Comparison of ENCODE assay signal across 21 mouse cellular contexts in the genomic region with DNA sequence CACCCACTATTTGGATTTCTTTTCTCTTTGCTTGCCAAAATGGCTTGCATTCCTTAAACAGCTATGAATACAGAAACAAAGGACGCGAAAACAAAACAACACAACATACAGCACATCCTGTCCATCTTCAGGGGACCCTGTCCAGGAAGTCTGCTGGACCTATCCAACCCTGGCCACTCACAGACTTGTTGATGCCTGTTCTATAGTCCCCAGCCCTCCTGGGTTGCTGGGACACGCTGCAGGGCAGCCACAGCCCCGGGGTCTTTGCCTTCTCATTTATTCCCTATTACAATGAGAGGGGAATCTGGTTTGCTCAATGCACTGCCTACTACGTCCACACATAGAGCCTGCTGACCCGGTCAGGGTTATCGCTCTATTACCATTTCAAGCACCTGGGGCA.
DNase-seq lines count a peak whose midpoint lies in the region; ATAC-seq and TF ChIP-seq lines count a peak whose summit lies in the region.
"Had no signal": no experiment of that assay in that cellular context is flagged by ENCODE, and none has a peak within 500 bp of the region (broad histone marks: within the 10 kb centered on the region; RNA-seq: fewer than 3 reads in every experiment).

No protein-coding gene starts in this region.

- no peak overlapping the region for H3K9ac ChIP-seq in forebrain, embryonic 12.5 days
- H3K9ac ChIP-seq in forebrain, postnatal 0 days: no peak overlapping the region
- no peak overlapping the region for H3K9ac ChIP-seq in lung, postnatal 0 days (replicated peaks; ENCODE audit: low read depth)
- no peak overlapping the region for H3K9ac ChIP-seq in midbrain, embryonic 11.5 days (ENCODE audit: low read length)
- no peak overlapping the region for H3K9ac ChIP-seq in neural tube, embryonic 13.5 days
- H3K9ac ChIP-seq: embryonic facial prominence, embryonic 15.5 days; limb, embryonic 12.5 days; liver, postnatal 0 days; stomach, embryonic 15.5 days had no signal

- H3K9me3 ChIP-seq in forebrain, embryonic 12.5 days: no peaks in the 10 kb centered on the region
- H3K9me3 ChIP-seq in forebrain, postnatal 0 days (ENCODE audit: low read length): no peaks in the 10 kb centered on the region
- H3K9me3 ChIP-seq in lung, postnatal 0 days (ENCODE audit: low read length): no peaks in the 10 kb centered on the region
- no peaks in the 10 kb centered on the region for H3K9me3 ChIP-seq in midbrain, embryonic 11.5 days (ENCODE audit: control insufficient read depth, low read length)
- no peaks in the 10 kb centered on the region for H3K9me3 ChIP-seq in neural tube, embryonic 13.5 days
- H3K9me3 ChIP-seq: embryonic facial prominence, embryonic 15.5 days; limb, embryonic 12.5 days; stomach, embryonic 15.5 days had no signal

- H3K4me3 ChIP-seq in forebrain, embryonic 12.5 days (replicated peaks): no peak overlapping the region
- H3K4me3 ChIP-seq in forebrain, postnatal 0 days (ENCODE audit: low read depth, low read length): no peak overlapping the region
- no peak overlapping the region for H3K4me3 ChIP-seq in lung, postnatal 0 days (ENCODE audit: low read depth, low read length)
- H3K4me3 ChIP-seq in lung, adult 2 months (replicated peaks; ENCODE audit: extremely low read depth, low read depth, low read length): no peak overlapping the region
- no peak overlapping the region for H3K4me3 ChIP-seq in midbrain, embryonic 11.5 days (ENCODE audit: low read depth, low read length)
- no peak overlapping the region for H3K4me3 ChIP-seq in neural tube, embryonic 13.5 days
- H3K4me3 ChIP-seq: embryonic facial prominence, embryonic 15.5 days; gastrocnemius, adult 2 months; layer of hippocampus, adult 2 months; limb, embryonic 12.5 days; stomach, embryonic 15.5 days had no signal

- no peak for ATAC-seq in forebrain, embryonic 12.5 days (ENCODE audit: low FRiP score)
- ATAC-seq in forebrain, postnatal 0 days: no peak
- peak; percentile 17; the same call in 1 of the 2 replicates for ATAC-seq in lung, postnatal 0 days
- ATAC-seq in midbrain, embryonic 11.5 days (ENCODE audit: low FRiP score): 0 out of 2 replicates have a peak, but pooled peaks have one; percentile 12
- no peak for ATAC-seq in neural tube, embryonic 13.5 days (ENCODE audit: low read depth)
- ATAC-seq: CD4-positive, CD25-positive, alpha-beta regulatory T cell, adult 4 months; liver, postnatal 0 days had no signal

- peaks cover 22% of the 10 kb centered on the region for H3K27me3 ChIP-seq in forebrain, embryonic 12.5 days
- no peaks in the 10 kb centered on the region for H3K27me3 ChIP-seq in forebrain, postnatal 0 days (ENCODE audit: insufficient read depth, low read length)
- H3K27me3 ChIP-seq in lung, postnatal 0 days (replicated peaks; ENCODE audit: insufficient read depth, low read length): no peaks in the 10 kb centered on the region
- H3K27me3 ChIP-seq in midbrain, embryonic 11.5 days (ENCODE audit: control insufficient read depth, insufficient read depth, low read length): peaks cover 9% of the 10 kb centered on the region; the same call in 1 of the 2 replicates
- peaks cover 6% of the 10 kb centered on the region for H3K27me3 ChIP-seq in neural tube, embryonic 13.5 days

- TF ChIP-seq EP300 in lung, postnatal 0 days (IDR thresholded peaks at IDR 0.05): no peak

- no peak for TF ChIP-seq CTCF in forebrain, postnatal 0 days (IDR thresholded peaks at IDR 0.05; ENCODE audit: low read depth)
- TF ChIP-seq CTCF in lung, postnatal 0 days (IDR thresholded peaks at IDR 0.05): no peak
- TF ChIP-seq CTCF in lung, adult 2 months (IDR thresholded peaks at IDR 0.05; ENCODE audit: insufficient read depth, low read length): no peak

- no peak for TF ChIP-seq POLR2A in lung, adult 2 months (IDR thresholded peaks at IDR 0.05; ENCODE audit: borderline replicate concordance, extremely low read depth, low read depth, low read length)

- DNase-seq in forebrain, postnatal 0 days: no peak
- DNase-seq in lung, postnatal 0 days (ENCODE audit: low spot score): no peak
- DNase-seq in lung, adult 2 months: no peak
- no peak for DNase-seq in midbrain, embryonic 11.5 days (ENCODE audit: low spot score, missing footprints)
- DNase-seq in ovary, postnatal 14 days (ENCODE audit: low spot score): no peak
- DNase-seq in adrenal gland, adult (ENCODE audit: inconsistent age in 2 of 2, low spot score in 1 of 2): no peak
- DNase-seq: cerebellum, adult 9-11 months; gastrocnemius, adult 2 months; kidney, adult 11 months; liver, postnatal 0 days; lung, postnatal 14 days; thymus, postnatal 25 days had no signal

- 58% methylated on average over 7 of the region's 7 CpGs for WGBS in forebrain, embryonic 12.5 days
- WGBS in forebrain, postnatal 0 days: 50% methylated on average over 7 of the region's 7 CpGs
- 54% methylated on average over 7 of the region's 7 CpGs for WGBS in lung, postnatal 0 days
- 49% methylated on average over 7 of the region's 7 CpGs for WGBS in lung, adult 2 months
- WGBS in midbrain, embryonic 11.5 days: 33% methylated on average over 7 of the region's 7 CpGs
- 20% methylated on average over 7 of the region's 7 CpGs for WGBS in neural tube, embryonic 13.5 days

- H3K36me3 ChIP-seq in forebrain, embryonic 12.5 days (replicated peaks): no peaks in the 10 kb centered on the region
- H3K36me3 ChIP-seq in forebrain, postnatal 0 days (ENCODE audit: insufficient read depth): no peaks in the 10 kb centered on the region
- H3K36me3 ChIP-seq in lung, postnatal 0 days (ENCODE audit: insufficient read depth, low read length): no peaks in the 10 kb centered on the region
- no peaks in the 10 kb centered on the region for H3K36me3 ChIP-seq in midbrain, embryonic 11.5 days (ENCODE audit: control insufficient read depth, insufficient read depth, low read length)
- H3K36me3 ChIP-seq in neural tube, embryonic 13.5 days: no peaks in the 10 kb centered on the region
- H3K36me3 ChIP-seq: embryonic facial prominence, embryonic 15.5 days; limb, embryonic 12.5 days; stomach, embryonic 15.5 days had no signal

- H3K4me1 ChIP-seq in forebrain, embryonic 12.5 days: peaks cover 61% of the 10 kb centered on the region
- H3K4me1 ChIP-seq in forebrain, postnatal 0 days (ENCODE audit: insufficient read depth): peaks cover 11% of the 10 kb centered on the region; the same call in 1 of the 2 replicates
- no peaks in the 10 kb centered on the region for H3K4me1 ChIP-seq in lung, postnatal 0 days (ENCODE audit: insufficient read depth, low read depth, low read length)
- H3K4me1 ChIP-seq in lung, adult 2 months (ENCODE audit: control insufficient read depth, insufficient read depth, low read length): no peaks in the 10 kb centered on the region
- H3K4me1 ChIP-seq in midbrain, embryonic 11.5 days (ENCODE audit: control insufficient read depth, insufficient read depth, low read length): peaks cover 28% of the 10 kb centered on the region
- peaks cover 85% of the 10 kb centered on the region for H3K4me1 ChIP-seq in neural tube, embryonic 13.5 days (replicated peaks)
- H3K4me1 ChIP-seq: stomach, embryonic 15.5 days had no signal

- H3K27ac ChIP-seq in forebrain, embryonic 12.5 days: 0 out of 2 replicates have a peak overlapping the region, but pooled peaks have one; percentile 75
- no peak overlapping the region for H3K27ac ChIP-seq in forebrain, postnatal 0 days (ENCODE audit: low read depth, low read length)
- H3K27ac ChIP-seq in lung, postnatal 0 days (ENCODE audit: low read length): no peak overlapping the region
- H3K27ac ChIP-seq in midbrain, embryonic 11.5 days (ENCODE audit: low read depth, low read length): peak overlapping the region; percentile 20; the same call in 1 of the 2 replicates
- H3K27ac ChIP-seq in neural tube, embryonic 13.5 days (replicated peaks): peak overlapping the region; percentile 83
- H3K27ac ChIP-seq: embryonic facial prominence, embryonic 15.5 days; gastrocnemius, adult 2 months; kidney, postnatal 0 days; limb, embryonic 12.5 days; stomach, embryonic 15.5 days had no signal

- no peak overlapping the region for H3K4me2 ChIP-seq in forebrain, embryonic 12.5 days
- H3K4me2 ChIP-seq in forebrain, postnatal 0 days (ENCODE audit: low read depth): no peak overlapping the region
- no peak overlapping the region for H3K4me2 ChIP-seq in lung, postnatal 0 days (replicated peaks; ENCODE audit: low read depth, low read length)
- H3K4me2 ChIP-seq in midbrain, embryonic 11.5 days: no peak overlapping the region
- H3K4me2 ChIP-seq in neural tube, embryonic 13.5 days: no peak overlapping the region
- H3K4me2 ChIP-seq: embryonic facial prominence, embryonic 15.5 days; limb, embryonic 12.5 days; liver, embryonic 11.5 days; stomach, embryonic 15.5 days had no signal

Comparison
In these comparisons a context has a peak if more than half of its experiments do, and no peak if none do; other contexts are left out.
1. H3K27ac ChIP-seq: peak in forebrain, embryonic 12.5 days (single experiment), midbrain, embryonic 11.5 days (single experiment) and neural tube, embryonic 13.5 days (single experiment); none in forebrain, postnatal 0 days (single experiment) and lung, postnatal 0 days (single experiment).
2. ATAC-seq: peak in lung, postnatal 0 days (single experiment) and midbrain, embryonic 11.5 days (single experiment); none in forebrain, embryonic 12.5 days (single experiment), forebrain, postnatal 0 days (single experiment) and neural tube, embryonic 13.5 days (single experiment).